Mouse (Mus musculus) kidney, embryonic 14.5 days (tissue): ENCODE results near the gene Atp5c1. TPM values are rescaled to one million over a fixed set of nuclear protein-coding genes. Genes with fewer than 3 reads are reported as not detected.

Experiments used
- ATAC-seq: fragments of 200-750 bp; cut with Nextera tagmentation; 2 replicates; pipeline ENCODE4 v1.8.0; 2017; ENCODE audit warnings: moderate number of reproducible peaks, mild to moderate bottlenecking, moderate TSS enrichment, moderate library complexity; ENCODE audit not compliant: low FRiP score, low TSS enrichment
- H3K27ac ChIP-seq: fragments of 300-500 bp; sonication (generic); 2 replicates; pipeline ENCODE4 v1.5.1; 2014; ENCODE audit warnings: low read depth, mild to moderate bottlenecking, low read length, moderate library complexity, mixed read lengths
- H3K27me3 ChIP-seq: fragments of 300-500 bp; sonication (generic); 2 replicates; pipeline ENCODE4 v1.6.1; 2014; ENCODE audit warnings: mild to moderate bottlenecking, low read length; ENCODE audit not compliant: control insufficient read depth, insufficient read depth
- H3K36me3 ChIP-seq: fragments of 300-500 bp; sonication (generic); 2 replicates; pipeline ENCODE4 v1.6.1; 2014; ENCODE audit warnings: low read length, mixed read lengths; ENCODE audit not compliant: control insufficient read depth, insufficient read depth
- H3K4me1 ChIP-seq: fragments of 300-500 bp; sonication (generic); 2 replicates; pipeline ENCODE4 v1.6.1; 2014; ENCODE audit warnings: low read length, mixed read lengths; ENCODE audit not compliant: control insufficient read depth, insufficient read depth
- H3K4me2 ChIP-seq: fragments of 300-500 bp; sonication (generic); replicated peaks from 2 replicates; pipeline ENCODE4 v1.6.1; 2014; ENCODE audit warnings: low read depth, mild to moderate bottlenecking, low read length
- H3K4me3 ChIP-seq: fragments of 300-500 bp; sonication (generic); 2 replicates; pipeline ENCODE4 v1.5.1; 2014; ENCODE audit warnings: mild to moderate bottlenecking, low read length
- H3K9ac ChIP-seq: fragments of 300-500 bp; sonication (generic); 2 replicates; pipeline ENCODE4 v1.6.1; 2014; ENCODE audit warnings: low read depth, mild to moderate bottlenecking, low read length, moderate library complexity
- H3K9me3 ChIP-seq: fragments of 300-500 bp; sonication (generic); 2 replicates; pipeline ENCODE4 v1.6.1; 2016; ENCODE audit warnings: low read length; ENCODE audit not compliant: control insufficient read depth
- WGBS: fragments of 180-500 bp; shearing (Covaris S2); extraction: QIAGEN DNeasy Blood & Tissue Kit; methylation state at CpG from one replicate; pipeline ENCODE4 v1.1.7; 2014; 5-methylcytosine and 5-hydroxymethylcytosine counted together
- polyA plus RNA-seq: library from polyadenylated mRNA; unstranded; fragments of >200 nt; fragmentation: Nextera tagmentation; extraction: Ambion mirVana; gene quantifications from 2 replicates; pipeline ENCODE4 v1.2.1, GENCODE M21; 2014

Atp5c1 gene
- polyA plus RNA-seq, 1 experiment from 2014 or later: 703 TPM

DNA sequence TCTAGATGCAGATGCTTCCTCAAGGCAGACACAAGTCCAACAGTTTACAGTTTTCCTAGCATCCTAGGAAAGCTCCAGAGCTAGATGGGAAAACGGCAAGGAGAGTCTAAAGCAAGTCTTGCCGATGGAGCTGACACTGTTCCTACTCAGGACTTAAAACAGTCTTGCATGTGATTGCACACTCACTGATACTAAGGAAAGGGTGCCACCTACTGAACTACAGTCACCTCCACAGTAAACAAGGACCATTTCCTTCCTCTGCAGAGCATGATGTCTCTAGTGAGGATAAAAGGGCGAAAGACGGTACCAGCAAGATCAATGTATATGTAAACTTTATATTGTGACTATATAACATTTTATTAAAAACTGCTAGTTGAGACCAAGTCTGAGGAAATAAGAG lies 46.6 kb downstream of the Atp5c1 start:
- Histone ChIP-seq H3K9ac (no peak overlapping the region), H3K4me1 (peaks cover 8% of the 10 kb centered on the region; the same call in 1 of the 2 replicates), H3K4me3 (no peak overlapping the region), H3K27ac (no peak overlapping the region), H3K9me3 (no peaks in the 10 kb centered on the region), H3K4me2 (no peak overlapping the region), H3K27me3 (no peaks in the 10 kb centered on the region), H3K36me3 (no peaks in the 10 kb centered on the region)
- WGBS: 46% methylated on average over 4 of the region's 4 CpGs
- no peak for ATAC-seq

- ATAC-seq: no peak
- 81% methylated on average over 7 of the region's 7 CpGs for WGBS
- H3K36me3 ChIP-seq: no peaks in the 10 kb centered on the region
- peaks cover 8% of the 10 kb centered on the region; the same call in 1 of the 2 replicates for H3K4me1 ChIP-seq
- H3K9ac ChIP-seq: no peak overlapping the region
- no peak overlapping the region for H3K4me2 ChIP-seq
- no peaks in the 10 kb centered on the region for H3K27me3 ChIP-seq
- no peak overlapping the region for H3K27ac ChIP-seq
- H3K9me3 ChIP-seq: no peaks in the 10 kb centered on the region
- H3K4me3 ChIP-seq: no peak overlapping the region
These were observed 50.6 kb downstream of the Atp5c1 start for GRCm38 (mm10) chr2:10029755-10030154.

- H3K27ac ChIP-seq: no peak overlapping the region
- no peaks in the 10 kb centered on the region for H3K36me3 ChIP-seq
- ATAC-seq: no peak
- H3K4me2 ChIP-seq: no peak overlapping the region
- no peaks in the 10 kb centered on the region for H3K27me3 ChIP-seq
- no peak overlapping the region for H3K9ac ChIP-seq
- WGBS: 82% methylated on average over 6 of the region's 6 CpGs
- H3K4me1 ChIP-seq: no peaks in the 10 kb centered on the region
- no peak overlapping the region for H3K4me3 ChIP-seq
- no peaks in the 10 kb centered on the region for H3K9me3 ChIP-seq
These were observed 56.0 kb downstream of the Atp5c1 start for GRCm38 (mm10) chr2:10024264-10024663.

GRCm38 (mm10) chr2:10021296-10021695 lies 59.0 kb downstream of the Atp5c1 start:
- Histone ChIP-seq H3K4me1 (no peaks in the 10 kb centered on the region), H3K36me3 (no peaks in the 10 kb centered on the region), H3K4me3 (no peak overlapping the region), H3K9ac (no peak overlapping the region), H3K27me3 (no peaks in the 10 kb centered on the region), H3K27ac (no peak overlapping the region), H3K4me2 (no peak overlapping the region), H3K9me3 (no peaks in the 10 kb centered on the region)
- no peak for ATAC-seq
- WGBS: 94% methylated on average over 11 of the region's 11 CpGs

DNA sequence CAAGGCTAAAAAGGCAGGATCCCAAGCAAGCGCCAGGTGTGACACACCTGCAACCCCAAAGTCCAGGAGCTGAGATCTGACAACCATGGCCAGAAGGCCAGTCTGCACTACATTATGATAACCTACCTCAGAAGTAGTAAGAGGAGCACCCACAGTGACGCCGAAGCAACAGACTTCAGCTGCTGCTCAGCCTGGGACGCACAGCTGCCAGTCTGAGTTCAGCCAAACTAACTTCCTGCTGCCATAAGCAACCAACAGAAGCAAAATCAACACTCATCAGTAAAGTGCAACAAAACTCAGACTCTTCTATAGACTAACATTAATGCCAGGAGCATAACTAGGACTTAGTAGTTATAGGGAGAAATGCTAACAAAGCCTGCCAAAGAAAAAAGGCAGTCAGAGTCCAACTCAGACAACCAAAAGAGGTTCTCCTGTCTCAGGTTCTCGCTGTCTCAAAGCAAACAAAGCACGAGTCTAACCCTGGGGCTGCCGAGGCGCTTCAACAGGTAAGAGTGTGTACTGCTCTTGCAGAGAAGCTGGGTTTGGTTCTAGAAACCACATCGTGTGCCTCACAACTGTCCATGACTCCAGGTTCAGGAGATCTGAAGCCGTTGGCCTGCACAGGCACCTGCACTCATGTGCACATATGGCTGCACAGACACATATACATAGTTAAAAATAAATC lies 65.2 kb downstream of the Atp5c1 start:
- Histone ChIP-seq H3K4me1 (no peaks in the 10 kb centered on the region), H3K27ac (no peak overlapping the region), H3K36me3 (no peaks in the 10 kb centered on the region), H3K9ac (no peak overlapping the region), H3K27me3 (no peaks in the 10 kb centered on the region), H3K4me2 (no peak overlapping the region), H3K4me3 (no peak overlapping the region), H3K9me3 (no peaks in the 10 kb centered on the region)
- WGBS: 79% methylated on average over 10 of the region's 10 CpGs
- no peak for ATAC-seq

GRCm38 (mm10) chr2:10010263-10010909 lies 69.9 kb downstream of the Atp5c1 start:
- Histone ChIP-seq H3K4me2 (no peak overlapping the region), H3K4me3 (no peak overlapping the region), H3K27me3 (no peaks in the 10 kb centered on the region), H3K4me1 (0 out of 2 replicates have a peak, but pooled peaks cover 3% of the 10 kb centered on the region), H3K9me3 (no peaks in the 10 kb centered on the region), H3K9ac (no peak overlapping the region), H3K36me3 (no peaks in the 10 kb centered on the region), H3K27ac (no peak overlapping the region)
- ATAC-seq: peak; percentile 24; the same call in 1 of the 2 replicates
- 29% methylated on average over 7 of the region's 7 CpGs for WGBS

DNA sequence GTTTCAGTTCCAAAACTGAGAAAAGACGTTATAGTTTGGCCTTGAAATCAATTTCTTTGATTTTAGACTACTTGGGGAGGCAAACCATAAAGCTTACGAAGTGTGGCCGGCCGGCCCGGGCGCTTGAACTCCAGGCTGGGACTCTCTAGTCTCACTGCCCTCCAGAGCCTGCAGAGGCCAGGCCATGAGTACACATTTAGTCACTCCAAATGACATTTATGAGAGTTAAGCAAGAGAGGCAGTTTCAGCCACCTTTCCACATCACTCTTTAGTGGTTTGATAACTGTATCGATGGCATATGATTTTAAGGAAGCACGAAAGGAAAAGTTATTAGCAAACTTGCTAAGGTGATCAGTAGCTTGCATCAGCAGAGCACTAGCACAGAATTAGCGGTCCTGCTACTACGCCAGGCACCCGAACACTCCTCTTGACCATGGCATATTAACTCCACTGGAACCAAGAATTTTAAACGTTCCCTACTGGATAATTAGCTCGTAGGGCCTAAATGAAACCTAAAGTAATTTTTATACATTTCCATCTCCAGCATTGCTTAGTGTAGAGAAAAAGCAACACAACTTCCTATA lies 70.5 kb downstream of the Atp5c1 start:
- no peak overlapping the region for H3K4me2 ChIP-seq
- no peak for ATAC-seq

GRCm38 (mm10) chr2:10008593-10008992 lies 71.7 kb downstream of the Atp5c1 start:
- Histone ChIP-seq H3K4me3 (no peak overlapping the region), H3K4me1 (0 out of 2 replicates have a peak, but pooled peaks cover 5% of the 10 kb centered on the region), H3K27me3 (no peaks in the 10 kb centered on the region), H3K27ac (no peak overlapping the region; the same call in 1 of the 2 replicates), H3K4me2 (no peak overlapping the region), H3K9ac (no peak overlapping the region), H3K36me3 (no peaks in the 10 kb centered on the region), H3K9me3 (no peaks in the 10 kb centered on the region)
- WGBS: 72% methylated on average over 4 of the region's 4 CpGs
- ATAC-seq: no peak

More for the DNA sequence above, 70.5 kb downstream of the Atp5c1 start:
- WGBS: 58% methylated on average over 13 of the region's 13 CpGs
- H3K9ac ChIP-seq: no peak overlapping the region
- H3K36me3 ChIP-seq: no peaks in the 10 kb centered on the region
- no peaks in the 10 kb centered on the region for H3K27me3 ChIP-seq
- H3K4me3 ChIP-seq: no peak overlapping the region
- no peak overlapping the region for H3K27ac ChIP-seq
- 0 out of 2 replicates have a peak, but pooled peaks cover 3% of the 10 kb centered on the region for H3K4me1 ChIP-seq
- H3K9me3 ChIP-seq: no peaks in the 10 kb centered on the region
